Mouse (Mus musculus) liver, adult 2 months (tissue): Measurements from ENCODE around the gene Plau. TPM values are rescaled to one million over a fixed set of nuclear protein-coding genes. Genes with fewer than 3 reads are reported as not detected.

Experiments
- DNase-seq: peaks from one replicate; pipeline ENCODE4 v3.0.0-alpha.2; 2011; ENCODE audit warnings: low read depth, low spot score; ENCODE audit errors: extremely low read depth
- H3K27ac ChIP-seq: fragments of 200-500 bp; replicated peaks from 2 replicates; pipeline ENCODE4 v1.5.1; 2012; ENCODE audit warnings: low read depth, mild to moderate bottlenecking, control low read depth, inconsistent platforms, low read length; ENCODE audit not compliant: insufficient read depth
- H3K27me3 ChIP-seq: fragments of 200-500 bp; 2 replicates; pipeline ENCODE4 v1.6.1; 2012; ENCODE audit warnings: mild to moderate bottlenecking, moderate library complexity, low read length, inconsistent platforms; ENCODE audit not compliant: control insufficient read depth, insufficient read depth
- H3K36me3 ChIP-seq: fragments of 200-500 bp; 2 replicates; pipeline ENCODE4 v1.6.1; 2012; ENCODE audit warnings: low read length, inconsistent platforms; ENCODE audit not compliant: control insufficient read depth, insufficient read depth
- H3K4me1 ChIP-seq: fragments of 200-500 bp; 2 replicates; pipeline ENCODE4 v1.6.1; 2011; ENCODE audit warnings: low read length; ENCODE audit not compliant: control insufficient read depth, insufficient read depth
- H3K4me3 ChIP-seq: fragments of 200-500 bp; 2 replicates; pipeline ENCODE4 v1.5.1; 2011; ENCODE audit warnings: low read depth, mild to moderate bottlenecking, control low read depth, low read length, moderate library complexity; ENCODE audit not compliant: insufficient read depth
- H3K79me2 ChIP-seq: fragments of 200-500 bp; 2 replicates; pipeline ENCODE4 v1.6.1; 2012; ENCODE audit warnings: inconsistent platforms, mild to moderate bottlenecking, low read length, moderate library complexity; ENCODE audit not compliant: control insufficient read depth, insufficient read depth
- H3K9ac ChIP-seq: fragments of 200-500 bp; 2 replicates; pipeline ENCODE4 v1.6.1; 2012; ENCODE audit warnings: low read depth, mild to moderate bottlenecking, control low read depth, inconsistent platforms, low read length
- CTCF ChIP-seq: fragments of 200-500 bp; IDR thresholded peaks from 2 replicates; pipeline ENCODE4 v1.5.1; 2011; ENCODE audit warnings: low read depth, low read length, control low read depth
- POLR2A ChIP-seq: fragments of 200-500 bp; IDR thresholded peaks from 2 replicates; pipeline ENCODE4 v1.6.1; 2011; ENCODE audit warnings: low read length, control low read depth; ENCODE audit not compliant: insufficient read depth; ENCODE audit errors: extremely low read depth
- WGBS: fragments of 180-500 bp; shearing (Covaris S2); methylation state at CpG from one replicate; pipeline ENCODE4 v1.1.7; 2018; 5-methylcytosine and 5-hydroxymethylcytosine counted together
- polyA plus RNA-seq: library from polyadenylated mRNA; depleted of rRNA; stranded (reverse); fragments of >200 nt; gene quantifications from 2 replicates; pipeline ENCODE4 v1.2.3, GENCODE M21; 2012; rRNA removed
- total RNA-seq: library from RNA; depleted of rRNA; stranded (reverse); fragments of >200 nt; gene quantifications from 2 replicates; pipeline ENCODE4 v1.2.3, GENCODE M21; 2014; rRNA removed

Gene Plau
- total RNA-seq (1.2 and 2.1 TPM in 2 replicates), polyA plus RNA-seq (0.19 and 0.57 TPM in 2 replicates)

- TF ChIP-seq CTCF (no peak), POLR2A (0 out of 2 replicates have a peak, but pooled peaks have one; percentile 26)
- Histone ChIP-seq H3K36me3 (no peaks in the 10 kb centered on the region), H3K9ac (peak within 1 kb of the TSS; percentile 59), H3K27ac (no peak within 1 kb of the TSS), H3K27me3 (peaks cover 7% of the 10 kb centered on the region; the same call in 1 of the 2 replicates), H3K79me2 (no peaks in the 10 kb centered on the region), H3K4me1 (peaks cover 12% of the 10 kb centered on the region), H3K4me3 (peak within 1 kb of the TSS; percentile 62)
- WGBS, result 3% methylated on average over 33 of the region's 33 CpGs
- DNase-seq, result peak; percentile 39
Measured at GRCm38 (mm10) chr14:20836171-20836904, at the start of gene Plau. Plau (plus strand) TSS chr14:20836660.

DNA sequence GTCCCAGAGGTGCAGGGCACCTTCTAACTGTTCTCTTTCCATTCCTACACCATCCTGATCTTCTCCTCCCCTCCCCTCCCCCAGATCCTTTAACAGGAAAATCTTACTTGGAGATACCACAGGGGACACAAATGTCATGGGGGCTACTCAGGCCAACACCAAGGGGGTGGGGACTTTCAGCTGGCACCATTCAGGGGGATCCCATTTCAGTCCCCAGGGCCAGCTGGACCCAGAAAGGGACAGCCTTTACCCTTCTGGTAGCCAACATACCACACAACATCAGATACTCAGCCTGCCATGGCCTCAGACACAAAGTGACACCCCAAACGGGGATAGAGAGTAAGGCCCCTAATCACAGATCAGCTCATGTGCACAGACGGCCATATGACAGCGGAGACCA lies 48.3 kb upstream of the Plau start:
- no peak overlapping the region for H3K9ac ChIP-seq
- 89% methylated on average over 3 of the region's 3 CpGs for WGBS
- no peaks in the 10 kb centered on the region for H3K27me3 ChIP-seq
- H3K79me2 ChIP-seq, result peaks cover 41% of the 10 kb centered on the region
- no peak overlapping the region for H3K4me3 ChIP-seq
- peaks cover 2% of the 10 kb centered on the region; the same call in 1 of the 2 replicates for H3K36me3 ChIP-seq
- no peak overlapping the region for H3K27ac ChIP-seq
- no peak for TF ChIP-seq POLR2A
- no peak for TF ChIP-seq CTCF
- H3K4me1 ChIP-seq, result 0 out of 2 replicates have a peak, but pooled peaks cover 3% of the 10 kb centered on the region
- DNase-seq, result no peak

GRCm38 (mm10) chr14:20789593-20789992 lies 46.9 kb upstream of the Plau start:
- no peak for DNase-seq
- Histone ChIP-seq H3K27me3 (no peaks in the 10 kb centered on the region), H3K9ac (no peak overlapping the region), H3K4me3 (no peak overlapping the region), H3K27ac (no peak overlapping the region), H3K79me2 (peaks cover 43% of the 10 kb centered on the region), H3K4me1 (peaks cover 4% of the 10 kb centered on the region; the same call in 1 of the 2 replicates), H3K36me3 (0 out of 2 replicates have a peak, but pooled peaks cover 2% of the 10 kb centered on the region)
- WGBS, result 88% methylated on average over 4 of the region's 4 CpGs
- TF ChIP-seq CTCF (no peak), POLR2A (no peak)

- Histone ChIP-seq H3K27ac (no peak overlapping the region), H3K36me3 (0 out of 2 replicates have a peak, but pooled peaks cover 2% of the 10 kb centered on the region), H3K4me3 (no peak overlapping the region), H3K4me1 (peaks cover 4% of the 10 kb centered on the region; the same call in 1 of the 2 replicates), H3K27me3 (no peaks in the 10 kb centered on the region), H3K79me2 (peaks cover 42% of the 10 kb centered on the region), H3K9ac (no peak overlapping the region)
- TF ChIP-seq CTCF, result no peak
- TF ChIP-seq POLR2A, result no peak
- 82% methylated on average over 5 of the region's 5 CpGs for WGBS
- no peak for DNase-seq
Measured at GRCm38 (mm10) chr14:20790445-20790844, 46.0 kb upstream of the Plau start.

DNA sequence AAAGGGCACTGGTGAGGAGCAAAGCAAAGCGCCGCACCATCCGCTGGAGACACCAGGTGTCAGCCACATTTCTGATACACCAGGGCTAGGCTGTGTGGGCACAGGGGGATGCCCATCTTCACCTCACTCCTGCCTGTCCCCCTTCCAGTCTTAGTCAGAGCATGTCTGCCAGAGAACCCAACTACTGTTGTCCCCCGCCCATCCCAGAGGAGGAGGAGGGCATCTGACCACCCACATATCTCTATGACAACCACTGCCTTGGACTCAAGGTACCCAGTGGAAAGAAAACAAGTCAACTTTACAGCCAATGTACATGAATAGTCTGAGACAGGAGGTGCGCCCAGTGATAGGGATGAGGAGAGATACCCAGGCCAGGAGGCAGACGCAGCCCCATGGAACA lies 45.5 kb upstream of the Plau start:
- Histone ChIP-seq H3K36me3 (0 out of 2 replicates have a peak, but pooled peaks cover 2% of the 10 kb centered on the region), H3K4me3 (no peak overlapping the region), H3K79me2 (peaks cover 42% of the 10 kb centered on the region), H3K9ac (no peak overlapping the region), H3K27me3 (no peaks in the 10 kb centered on the region), H3K27ac (no peak overlapping the region), H3K4me1 (peaks cover 4% of the 10 kb centered on the region; the same call in 1 of the 2 replicates)
- DNase-seq, result no peak
- no peak for TF ChIP-seq POLR2A
- TF ChIP-seq CTCF, result no peak
- 98% methylated on average over 6 of the region's 6 CpGs for WGBS

GRCm38 (mm10) chr14:20791511-20792242 lies 44.8 kb upstream of the Plau start:
- Histone ChIP-seq H3K27me3 (no peaks in the 10 kb centered on the region), H3K79me2 (peaks cover 35% of the 10 kb centered on the region), H3K27ac (no peak overlapping the region), H3K9ac (no peak overlapping the region), H3K4me1 (peaks cover 4% of the 10 kb centered on the region; the same call in 1 of the 2 replicates), H3K36me3 (0 out of 2 replicates have a peak, but pooled peaks cover 2% of the 10 kb centered on the region), H3K4me3 (no peak overlapping the region)
- WGBS, result 93% methylated on average over 16 of the region's 16 CpGs
- TF ChIP-seq POLR2A, result no peak
- no peak for TF ChIP-seq CTCF
- DNase-seq, result no peak
